Mouse (Mus musculus) urinary bladder, postnatal 36 days (tissue): ENCODE measurements at regions not wholly inside any gene's neighbourhood (a gene's known extent, or its start where the extent isn't known, plus 50 kb on each side); places are given as distances from the start of the nearest gene placed in this dataset.
A peak's percentile ranks its signal among the peaks of the same experiment; 100 is the strongest.

Experiments
- DNase-seq, 2 experiments: peaks; one replicate each; pipeline ENCODE4 v3.0.0; 2022; ENCODE audit warnings: low spot score in 2 of 2, mixed read lengths in 1 of 2

DNA sequence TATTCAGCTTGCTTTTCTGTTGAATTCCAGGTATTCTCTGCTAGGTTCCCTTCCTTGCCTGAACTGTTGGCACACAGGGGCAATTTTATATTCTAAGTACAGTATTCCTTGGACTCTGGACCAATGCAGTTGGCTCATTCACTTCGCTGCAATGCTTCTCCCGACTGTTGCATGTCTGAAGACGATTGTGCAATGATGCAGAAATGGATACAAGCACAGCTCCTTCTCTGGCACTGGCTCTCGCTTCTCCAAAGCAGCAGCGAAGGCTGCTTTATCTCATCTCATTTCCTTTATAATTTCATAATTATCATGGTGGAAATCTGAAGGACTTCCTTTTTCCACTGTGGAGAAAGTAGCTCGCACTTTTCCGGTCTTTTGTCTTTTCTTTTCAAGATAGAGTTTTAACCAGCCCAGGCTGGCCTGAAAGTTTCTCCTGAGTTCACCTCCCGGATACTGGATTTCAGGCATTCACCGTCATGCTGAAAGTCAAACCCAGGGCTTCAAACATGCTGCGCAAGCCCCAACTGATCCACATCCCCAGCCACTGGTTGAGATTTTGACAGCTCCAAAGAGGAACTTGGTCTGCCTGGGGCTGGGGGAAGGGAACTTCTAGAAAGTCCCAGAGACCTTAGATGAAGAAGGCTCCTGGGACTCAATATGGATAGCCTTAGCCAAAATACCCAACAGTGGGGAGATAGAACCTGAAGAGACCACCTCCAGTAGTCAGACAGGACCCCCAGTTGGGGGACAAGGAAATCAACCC, 55.6 kb upstream of the Akirin2 start:
- DNase-seq = peak in 1 of 2 experiments; percentile 5

DNA sequence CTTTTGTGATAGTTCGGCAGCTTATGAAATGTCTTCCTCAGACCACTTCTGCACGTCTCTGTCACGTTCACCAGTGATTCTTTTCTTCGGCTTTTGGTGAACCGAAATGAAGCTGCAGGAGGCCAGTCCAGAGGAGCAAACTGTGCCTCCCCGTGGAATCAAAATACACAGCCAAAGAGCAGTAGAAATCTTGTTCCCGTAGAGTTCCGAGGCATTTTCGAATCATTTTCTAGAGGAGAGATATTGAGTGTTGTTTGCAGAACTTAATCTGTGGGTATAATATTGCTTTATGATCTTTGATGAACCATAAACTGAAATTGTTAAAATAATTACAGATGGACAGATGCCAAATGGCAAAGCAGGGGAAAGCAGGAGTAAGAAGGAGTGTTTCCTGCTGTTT, 52.4 kb upstream of the Akirin2 start:
- DNase-seq = no peak

DNA sequence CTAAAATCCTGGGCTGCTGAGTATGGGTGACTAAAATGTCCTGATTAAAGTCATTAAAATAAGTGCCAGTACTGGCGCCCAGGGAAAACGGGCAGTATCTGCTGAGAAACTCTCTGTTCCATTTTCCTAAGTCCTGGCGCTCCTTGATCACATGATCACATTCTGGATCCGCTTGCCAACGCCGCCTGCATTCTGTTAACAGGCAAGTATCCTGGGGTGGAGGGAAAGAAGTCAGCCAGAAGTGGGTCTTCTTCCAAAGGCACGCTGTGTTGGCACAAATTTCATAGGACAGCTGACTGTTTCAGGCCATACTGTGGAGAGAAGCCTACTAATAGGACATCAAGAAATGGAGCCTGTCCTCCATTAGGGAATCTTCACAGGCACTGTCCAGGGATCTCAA, 52.0 kb upstream of the Akirin2 start:
- no peak for DNase-seq

DNA sequence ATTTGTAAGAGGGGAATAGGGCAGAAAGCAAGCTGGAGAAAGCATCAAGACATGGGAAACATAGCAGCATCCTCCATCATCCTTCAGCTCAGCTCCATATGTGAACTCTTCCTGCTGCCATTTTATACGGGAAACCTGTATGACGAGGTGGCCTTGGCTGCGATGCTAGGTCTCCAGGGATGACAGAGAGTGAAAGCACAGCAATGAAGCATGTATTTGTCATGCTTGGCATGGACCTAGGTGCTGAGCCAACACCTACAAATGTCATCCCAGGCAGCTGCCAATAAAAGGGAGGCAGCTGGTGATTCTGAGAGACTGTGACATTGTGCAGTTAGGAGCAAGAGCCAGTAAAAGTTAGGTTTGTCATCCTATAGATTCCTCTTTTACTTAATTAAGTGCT, 51.0 kb upstream of the Akirin2 start:
- DNase-seq = no peak
